Mouse (Mus musculus) olfactory bulb, adult 2 months (tissue): Measurements from ENCODE around the gene Cd27.

Source experiments
- CTCF ChIP-seq: fragments of 200-500 bp; IDR thresholded peaks from 2 replicates; pipeline ENCODE4 v1.5.1; 2012; ENCODE audit warnings: low read depth, mild to moderate bottlenecking, low read length, moderate library complexity; ENCODE audit not compliant: insufficient read depth
- POLR2A ChIP-seq: fragments of 200-500 bp; IDR thresholded peaks from 2 replicates; pipeline ENCODE4 v1.6.1; 2012; ENCODE audit warnings: mild to moderate bottlenecking, low read depth, low read length, moderate library complexity; ENCODE audit not compliant: insufficient read depth

- no peak for TF ChIP-seq POLR2A
- TF ChIP-seq CTCF: no peak
Observed at GRCm38 (mm10) chr6:125244551-125244950, 7.7 kb upstream of the Cd27 start.
